ENCODE assay signal across 30 mouse cellular contexts in genomic region chr14:17695526-17695925, GRCm38 (mm10). TPM values are rescaled to one million over a fixed set of nuclear protein-coding genes. Genes with fewer than 3 reads are reported as not detected.
DNase-seq lines count a peak whose midpoint lies in the region; ATAC-seq and TF ChIP-seq lines count a peak whose summit lies in the region.
"Had no signal": no experiment of that assay in that cellular context is flagged by ENCODE, and none has a peak within 500 bp of the region (broad histone marks: within the 10 kb centered on the region; RNA-seq: fewer than 3 reads in every experiment).

No protein-coding gene starts in this region.

- 56% methylated on average over 4 of the region's 4 CpGs for WGBS in kidney, adult 2 months
- 71% methylated on average over 4 of the region's 4 CpGs for WGBS in kidney, embryonic 15.5 days
- 32% methylated on average over 4 of the region's 4 CpGs for WGBS in liver, adult 2 months
- 59% methylated on average over 4 of the region's 4 CpGs for WGBS in liver, embryonic 12.5 days (ENCODE audit: insufficient replicate concordance)
- WGBS in small intestine, adult 2 months, result 63% methylated on average over 4 of the region's 4 CpGs

- no peak for TF ChIP-seq POLR2A in kidney, adult 2 months (IDR thresholded peaks at IDR 0.05; ENCODE audit: low read depth, low read length)
- TF ChIP-seq POLR2A in liver, adult 2 months (IDR thresholded peaks at IDR 0.05; ENCODE audit: extremely low read depth, insufficient read depth, low read length), result no peak
- no peak for TF ChIP-seq POLR2A in small intestine, adult 2 months (IDR thresholded peaks at IDR 0.05; ENCODE audit: low read depth, low read length)

- no peak for TF ChIP-seq CTCF in gastrocnemius, adult 2 months (IDR thresholded peaks at IDR 0.05)
- TF ChIP-seq CTCF in kidney, adult 2 months (conservative IDR thresholded peaks at IDR 0.05; ENCODE audit: insufficient read depth, insufficient read length, low read depth, low read length), result no peak
- TF ChIP-seq CTCF in liver, adult 2 months (IDR thresholded peaks at IDR 0.05; ENCODE audit: low read depth, low read length), result no peak
- TF ChIP-seq CTCF in small intestine, adult 2 months (IDR thresholded peaks at IDR 0.05; ENCODE audit: extremely low read depth, insufficient read length, insufficient replicate concordance, low read depth, low read length), result no peak

- no peak overlapping the region for H3K9ac ChIP-seq in kidney, embryonic 15.5 days
- H3K9ac ChIP-seq in liver, adult 2 months (ENCODE audit: low read depth, low read length), result no peak overlapping the region
- no peak overlapping the region for H3K9ac ChIP-seq in liver, embryonic 12.5 days
- H3K9ac ChIP-seq: embryonic facial prominence, embryonic 13.5 days; forebrain, embryonic 12.5 days; heart, embryonic 12.5 days; heart, embryonic 15.5 days; hindbrain, embryonic 13.5 days had no signal

- intact Hi-C loops in gastrocnemius, adult 2 months (cut with DNase I), result loop anchor here (5.0 kb wide), 1 partner anchor 33 kb away; the partner anchor contains the start of gene Thrb
- intact Hi-C loops in gastrocnemius, postnatal 14 days (cut with DNase I; ENCODE audit: low total_unique reads), result no loop called here

- H3K36me3 ChIP-seq in kidney, adult 2 months (ENCODE audit: control insufficient read depth, insufficient read depth, low read length), result no peaks in the 10 kb centered on the region
- H3K36me3 ChIP-seq in kidney, embryonic 15.5 days, result no peaks in the 10 kb centered on the region
- no peaks in the 10 kb centered on the region for H3K36me3 ChIP-seq in liver, adult 2 months (ENCODE audit: control insufficient read depth, insufficient read depth, low read length)
- H3K36me3 ChIP-seq in liver, embryonic 12.5 days, result no peaks in the 10 kb centered on the region
- no peaks in the 10 kb centered on the region for H3K36me3 ChIP-seq in small intestine, adult 2 months (ENCODE audit: control insufficient read depth, insufficient read depth, low read length)
- H3K36me3 ChIP-seq: embryonic facial prominence, embryonic 10.5 days; embryonic facial prominence, embryonic 13.5 days; forebrain, embryonic 12.5 days; heart, embryonic 12.5 days; heart, embryonic 15.5 days; hindbrain, embryonic 10.5 days; hindbrain, embryonic 13.5 days had no signal

- ATAC-seq in kidney, embryonic 15.5 days (replicated peaks; ENCODE audit: low FRiP score), result no peak
- no peak for ATAC-seq in liver, embryonic 12.5 days
- ATAC-seq: forebrain, embryonic 16.5 days; hindbrain, embryonic 16.5 days; Patski had no signal

- H3K4me1 ChIP-seq in kidney, adult 2 months (ENCODE audit: control insufficient read depth, insufficient read depth, low read length), result peaks cover 39% of the 10 kb centered on the region
- no peaks in the 10 kb centered on the region for H3K4me1 ChIP-seq in kidney, embryonic 15.5 days
- H3K4me1 ChIP-seq in liver, adult 2 months (ENCODE audit: control insufficient read depth, insufficient read depth, low read length), result peaks cover 39% of the 10 kb centered on the region
- no peaks in the 10 kb centered on the region for H3K4me1 ChIP-seq in liver, embryonic 12.5 days
- peaks cover 21% of the 10 kb centered on the region for H3K4me1 ChIP-seq in small intestine, adult 2 months (ENCODE audit: control insufficient read depth, insufficient read depth, insufficient read length, low read length)
- H3K4me1 ChIP-seq: embryonic facial prominence, embryonic 10.5 days; embryonic facial prominence, embryonic 13.5 days; forebrain, embryonic 12.5 days; heart, embryonic 12.5 days; heart, embryonic 15.5 days; hindbrain, embryonic 10.5 days; hindbrain, embryonic 13.5 days had no signal

- DNase-seq in gastrocnemius, adult 2 months, result no peak
- no peak for DNase-seq in gastrocnemius, postnatal 14 days
- DNase-seq in kidney, adult 2 months, result peak; percentile 59
- peak; percentile 78 for DNase-seq in liver, adult 2 months (ENCODE audit: extremely low read depth, low read depth, low spot score)
- no peak for DNase-seq in cerebellum, adult 9-10 months
- DNase-seq: adrenal gland, adult 2 months; adrenal gland, postnatal 14 days; cerebellum, adult 11 months; cerebellum, adult 2 months; cerebellum, postnatal 10 days; cerebellum, postnatal 36 days; embryo, embryonic 11 days; gastrocnemius, postnatal 25 days; heart, adult 18-20 months; heart, postnatal 10 days; heart, postnatal 36 days had no signal

- H3K4me2 ChIP-seq in kidney, embryonic 15.5 days, result no peak overlapping the region
- no peak overlapping the region for H3K4me2 ChIP-seq in liver, embryonic 12.5 days
- H3K4me2 ChIP-seq: embryonic facial prominence, embryonic 13.5 days; forebrain, embryonic 12.5 days; heart, embryonic 12.5 days; heart, embryonic 15.5 days; hindbrain, embryonic 13.5 days had no signal

- no peaks in the 10 kb centered on the region for H3K9me3 ChIP-seq in kidney, embryonic 15.5 days (replicated peaks)
- H3K9me3 ChIP-seq in liver, embryonic 12.5 days (replicated peaks), result no peaks in the 10 kb centered on the region
- H3K9me3 ChIP-seq: embryonic facial prominence, embryonic 10.5 days; embryonic facial prominence, embryonic 13.5 days; forebrain, embryonic 12.5 days; heart, embryonic 12.5 days; heart, embryonic 15.5 days; hindbrain, embryonic 10.5 days; hindbrain, embryonic 13.5 days had no signal

- no peak overlapping the region for H3K4me3 ChIP-seq in gastrocnemius, adult 2 months
- no peak overlapping the region for H3K4me3 ChIP-seq in kidney, adult 2 months (ENCODE audit: insufficient read depth, low read depth, low read length)
- H3K4me3 ChIP-seq in kidney, embryonic 15.5 days (replicated peaks), result no peak overlapping the region
- no peak overlapping the region for H3K4me3 ChIP-seq in liver, adult 2 months (ENCODE audit: insufficient read depth, low read depth, low read length)
- H3K4me3 ChIP-seq in liver, embryonic 12.5 days, result no peak overlapping the region
- no peak overlapping the region for H3K4me3 ChIP-seq in small intestine, adult 2 months (ENCODE audit: low read depth, low read length)
- H3K4me3 ChIP-seq: embryonic facial prominence, embryonic 10.5 days; embryonic facial prominence, embryonic 13.5 days; erythroblast, embryonic 14.5 days; forebrain, embryonic 12.5 days; heart, embryonic 12.5 days; heart, embryonic 15.5 days; hindbrain, embryonic 10.5 days; hindbrain, embryonic 13.5 days had no signal

- peaks cover 29% of the 10 kb centered on the region for H3K79me2 ChIP-seq in liver, adult 2 months (ENCODE audit: control insufficient read depth, insufficient read depth, low read length)

- no peaks in the 10 kb centered on the region for H3K27me3 ChIP-seq in kidney, adult 2 months (replicated peaks; ENCODE audit: control insufficient read depth, insufficient read depth, low read length)
- no peaks in the 10 kb centered on the region for H3K27me3 ChIP-seq in kidney, embryonic 15.5 days
- no peaks in the 10 kb centered on the region for H3K27me3 ChIP-seq in liver, adult 2 months (ENCODE audit: control insufficient read depth, insufficient read depth, low read length)
- H3K27me3 ChIP-seq in liver, embryonic 12.5 days (replicated peaks), result no peaks in the 10 kb centered on the region
- H3K27me3 ChIP-seq in small intestine, adult 2 months (ENCODE audit: control insufficient read depth, insufficient read depth, low read length), result no peaks in the 10 kb centered on the region
- H3K27me3 ChIP-seq: embryonic facial prominence, embryonic 13.5 days; forebrain, embryonic 12.5 days; heart, embryonic 12.5 days; heart, embryonic 15.5 days; hindbrain, embryonic 13.5 days; Patski had no signal

- peak overlapping the region; percentile 56; the same call in 1 of the 2 replicates for H3K27ac ChIP-seq in gastrocnemius, adult 2 months
- H3K27ac ChIP-seq in kidney, adult 2 months (ENCODE audit: insufficient read depth, low read depth, low read length), result peak overlapping the region; percentile 82
- H3K27ac ChIP-seq in kidney, embryonic 15.5 days, result no peak overlapping the region
- H3K27ac ChIP-seq in liver, adult 2 months (replicated peaks; ENCODE audit: insufficient read depth, low read depth, low read length), result peak overlapping the region; percentile 97
- H3K27ac ChIP-seq in liver, embryonic 12.5 days, result no peak overlapping the region
- H3K27ac ChIP-seq in small intestine, adult 2 months (ENCODE audit: insufficient read depth, low read depth, low read length), result 0 out of 2 replicates have a peak overlapping the region, but pooled peaks have one; percentile 25
- H3K27ac ChIP-seq: embryonic facial prominence, embryonic 10.5 days; embryonic facial prominence, embryonic 13.5 days; forebrain, embryonic 12.5 days; heart, embryonic 15.5 days; hindbrain, embryonic 10.5 days; hindbrain, embryonic 13.5 days had no signal

RNA-seq across cellular contexts. Expression of gene Thrb, which starts 35.5 kb away (rescaled TPM):
- total RNA-seq in gastrocnemius, adult 2 months (2021), result 10 to 100 TPM; 26.7 to 40.0 TPM
- total RNA-seq in gastrocnemius, postnatal 14 days (2021), result 1 to 10 TPM; 7.3 to 8.4 TPM
- 11.2 and 12.8 TPM in 2 replicates for polyA plus RNA-seq in kidney, adult 2 months (2012; rRNA removed)
- polyA plus RNA-seq in kidney, embryonic 15.5 days (2015; fragmentation: Nextera tagmentation; extraction: Ambion mirVana), result 0.96 and 2.9 TPM in 2 replicates
- 34.6 and 36.1 TPM in 2 replicates for total RNA-seq in liver, adult 2 months (2014; rRNA removed)
- 8.6 and 11.0 TPM in 2 replicates for polyA plus RNA-seq in liver, adult 2 months (2012; rRNA removed)
- polyA plus RNA-seq in liver, embryonic 12.5 days (2016; fragmentation: Nextera tagmentation; extraction: Ambion mirVana), result 1.5 and 1.9 TPM in 2 replicates
- polyA plus RNA-seq in small intestine, adult 2 months (2012; rRNA removed), result 0.95 and 2.5 TPM in 2 replicates

Comparison
In these comparisons a context has a peak if more than half of its experiments do, and no peak if none do; other contexts are left out.
1. H3K27ac ChIP-seq: peak in gastrocnemius, adult 2 months (single experiment), kidney, adult 2 months (single experiment), liver, adult 2 months (single experiment) and small intestine, adult 2 months (single experiment); none in kidney, embryonic 15.5 days (single experiment) and liver, embryonic 12.5 days (single experiment).
2. DNase-seq: peak in kidney, adult 2 months (single experiment) and liver, adult 2 months (single experiment); none in gastrocnemius, adult 2 months (single experiment), gastrocnemius, postnatal 14 days (single experiment) and cerebellum, adult 9-10 months (single experiment).